Mouse (Mus musculus) cortical plate, adult 2 months (tissue): ENCODE measurements around the gene Ralbp1.

Experiments used
- CTCF ChIP-seq: fragments of 200-500 bp; IDR thresholded peaks from 2 replicates; pipeline ENCODE4 v1.5.1; 2011; ENCODE audit warnings: mild to moderate bottlenecking, control low read depth, low read length; ENCODE audit not compliant: insufficient read depth; ENCODE audit errors: extremely low read depth
- POLR2A ChIP-seq: fragments of 200-500 bp; IDR thresholded peaks from 2 replicates; pipeline ENCODE4 v1.6.1; 2011; ENCODE audit warnings: mild to moderate bottlenecking, low read length, control low read depth; ENCODE audit not compliant: insufficient read depth; ENCODE audit errors: extremely low read depth

GRCm38 (mm10) chr17:65906313-65906894, 20.8 kb upstream of the Ralbp1 start:
- TF ChIP-seq POLR2A: no peak
- TF ChIP-seq CTCF: no peak
